Mouse (Mus musculus) small intestine, adult 2 months (tissue): Measurements from ENCODE around the gene Arl6ip1. TPM values are rescaled to one million over a fixed set of nuclear protein-coding genes. Genes with fewer than 3 reads are reported as not detected.
A peak's percentile ranks its signal among the peaks of the same experiment; 100 is the strongest.

Source experiments
- H3K27ac ChIP-seq: fragments of 200-500 bp; 2 replicates; pipeline ENCODE4 v1.5.1; 2012; ENCODE audit warnings: low read depth, low read length, control low read depth, inconsistent platforms; ENCODE audit not compliant: insufficient read depth
- H3K27me3 ChIP-seq: fragments of 200-500 bp; 2 replicates; pipeline ENCODE4 v1.6.1; 2012; ENCODE audit warnings: mild to moderate bottlenecking, moderate library complexity, low read length, inconsistent platforms; ENCODE audit not compliant: control insufficient read depth, insufficient read depth
- H3K36me3 ChIP-seq: fragments of 200-500 bp; 2 replicates; pipeline ENCODE4 v1.6.1; 2012; ENCODE audit warnings: mild to moderate bottlenecking, low read length, control low read depth, inconsistent platforms; ENCODE audit not compliant: control insufficient read depth, insufficient read depth
- H3K4me1 ChIP-seq: fragments of 200-500 bp; 2 replicates; pipeline ENCODE4 v1.6.1; 2012; ENCODE audit warnings: low read length, inconsistent platforms, mixed read lengths; ENCODE audit not compliant: control insufficient read depth, insufficient read depth, insufficient read length
- H3K4me3 ChIP-seq: fragments of 200-500 bp; 2 replicates; pipeline ENCODE4 v1.5.1; 2012; ENCODE audit warnings: low read depth, mild to moderate bottlenecking, control low read depth, inconsistent platforms, low read length, moderate library complexity
- CTCF ChIP-seq: fragments of 200-500 bp; IDR thresholded peaks from 2 replicates; pipeline ENCODE4 v1.5.1; 2012; ENCODE audit warnings: low read depth, mild to moderate bottlenecking, control low read depth, inconsistent platforms, low read length, moderate library complexity, mixed read lengths; ENCODE audit not compliant: insufficient replicate concordance, insufficient read length; ENCODE audit errors: extremely low read depth
- POLR2A ChIP-seq: fragments of 200-500 bp; IDR thresholded peaks from 2 replicates; pipeline ENCODE4 v1.6.1; 2012; ENCODE audit warnings: low read depth, mild to moderate bottlenecking, control low read depth, inconsistent platforms, low read length, moderate library complexity
- WGBS: fragments of 180-500 bp; shearing (Covaris S2); methylation state at CpG from one replicate; pipeline ENCODE4 v1.1.7; 2018; 5-methylcytosine and 5-hydroxymethylcytosine counted together
- polyA plus RNA-seq: library from polyadenylated mRNA; depleted of rRNA; stranded (reverse); fragments of >200 nt; gene quantifications from 2 replicates; pipeline ENCODE4 v1.2.3, GENCODE M21; 2012

Arl6ip1 gene
- polyA plus RNA-seq, 1 experiment: 99.7 TPM

DNA sequence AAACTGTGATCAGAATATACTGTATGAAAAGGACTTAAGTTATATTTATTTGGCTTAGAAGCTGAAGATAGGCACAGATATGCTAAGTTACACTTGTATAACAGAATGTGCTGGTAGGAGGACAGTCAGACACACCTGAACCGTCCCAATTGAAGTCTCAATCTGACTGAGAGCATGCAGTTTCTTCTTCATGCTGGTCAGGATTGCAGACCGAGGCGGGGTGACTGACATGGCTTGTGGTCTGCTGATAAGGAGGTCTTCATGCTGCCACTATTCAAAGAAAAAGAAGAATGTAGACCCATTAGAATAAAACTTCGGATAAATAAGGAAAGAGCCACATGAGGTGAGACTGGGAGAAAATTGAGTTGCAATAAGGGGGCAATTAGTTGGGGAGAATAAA lies 13.7 kb upstream of the Arl6ip1 start:
- WGBS: 82% methylated on average over 4 of the region's 4 CpGs

GRCm38 (mm10) chr7:118141271-118141670 lies 11.8 kb upstream of the Arl6ip1 start:
- Histone ChIP-seq H3K4me3 (no peak overlapping the region), H3K27me3 (no peaks in the 10 kb centered on the region), H3K27ac (no peak overlapping the region), H3K4me1 (no peaks in the 10 kb centered on the region), H3K36me3 (peaks cover 73% of the 10 kb centered on the region)
- TF ChIP-seq CTCF (no peak), POLR2A (no peak)
- WGBS: 88% methylated on average over 7 of the region's 7 CpGs

More for the DNA sequence above, 13.7 kb upstream of the Arl6ip1 start:
- no peak for TF ChIP-seq CTCF
- TF ChIP-seq POLR2A: no peak
- Histone ChIP-seq H3K27ac (no peak overlapping the region), H3K4me1 (no peaks in the 10 kb centered on the region), H3K36me3 (peaks cover 66% of the 10 kb centered on the region), H3K4me3 (no peak overlapping the region), H3K27me3 (no peaks in the 10 kb centered on the region)

- TF ChIP-seq POLR2A (no peak), CTCF (no peak)
- H3K4me3 ChIP-seq: no peak overlapping the region
- H3K27me3 ChIP-seq: no peaks in the 10 kb centered on the region
- H3K27ac ChIP-seq: no peak overlapping the region
- 66% methylated on average over 11 of the region's 11 CpGs for WGBS
- H3K36me3 ChIP-seq: peaks cover 45% of the 10 kb centered on the region
- peaks cover 3% of the 10 kb centered on the region; the same call in 1 of the 2 replicates for H3K4me1 ChIP-seq
Observed at GRCm38 (mm10) chr7:118135128-118135527, 5.7 kb upstream of the Arl6ip1 start.

- H3K27me3 ChIP-seq: no peaks in the 10 kb centered on the region
- peak overlapping the region; percentile 94 for H3K27ac ChIP-seq
- WGBS: under 1% methylated on average over 21 of the region's 21 CpGs
- peaks cover 2% of the 10 kb centered on the region; the same call in 1 of the 2 replicates for H3K4me1 ChIP-seq
- no peak for TF ChIP-seq CTCF
- no peak for TF ChIP-seq POLR2A
- peaks cover 23% of the 10 kb centered on the region for H3K36me3 ChIP-seq
- H3K4me3 ChIP-seq: peak overlapping the region; percentile 72
Observed at GRCm38 (mm10) chr7:118128925-118129429, 485 bp downstream of the Arl6ip1 start.

- Histone ChIP-seq H3K27me3 (no peaks in the 10 kb centered on the region), H3K4me3 (no peak overlapping the region), H3K4me1 (peaks cover 2% of the 10 kb centered on the region; the same call in 1 of the 2 replicates), H3K36me3 (peaks cover 32% of the 10 kb centered on the region), H3K27ac (no peak overlapping the region)
- no peak for TF ChIP-seq CTCF
- TF ChIP-seq POLR2A: no peak
- WGBS: 63% methylated on average over 11 of the region's 11 CpGs
Observed at GRCm38 (mm10) chr7:118126219-118126875, 3.1 kb downstream of the Arl6ip1 start.

DNA sequence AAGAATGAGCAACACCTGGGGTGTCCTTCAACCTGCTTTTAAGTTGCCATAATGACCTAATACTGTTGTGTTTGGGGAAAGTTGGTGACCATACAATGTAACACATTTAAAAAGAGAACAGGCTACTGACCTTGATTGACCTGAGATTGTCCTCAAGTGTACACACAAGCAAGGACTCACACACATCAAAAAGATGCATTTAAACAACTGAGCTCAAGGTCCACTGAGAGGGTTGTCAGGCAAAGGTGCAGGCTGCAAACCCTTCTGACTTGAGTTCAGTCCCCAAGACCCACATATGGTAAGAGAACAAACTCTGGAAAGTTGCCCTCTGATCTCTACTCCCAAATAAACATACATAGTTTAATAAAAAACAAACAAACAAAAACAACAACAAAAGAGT lies 3.7 kb downstream of the Arl6ip1 start:
- Histone ChIP-seq H3K36me3 (peaks cover 37% of the 10 kb centered on the region), H3K27ac (no peak overlapping the region), H3K27me3 (no peaks in the 10 kb centered on the region), H3K4me3 (no peak overlapping the region), H3K4me1 (peaks cover 2% of the 10 kb centered on the region; the same call in 1 of the 2 replicates)
- TF ChIP-seq CTCF (no peak), POLR2A (no peak)

GRCm38 (mm10) chr7:118123512-118124411 lies 5.7 kb downstream of the Arl6ip1 start:
- 85% methylated on average over 4 of the region's 4 CpGs for WGBS
- TF ChIP-seq CTCF (no peak), POLR2A (no peak)
- no peaks in the 10 kb centered on the region for H3K27me3 ChIP-seq
- H3K4me3 ChIP-seq: no peak overlapping the region
- H3K36me3 ChIP-seq: peaks cover 53% of the 10 kb centered on the region
- H3K4me1 ChIP-seq: peaks cover 2% of the 10 kb centered on the region; the same call in 1 of the 2 replicates
- no peak overlapping the region for H3K27ac ChIP-seq
